Mouse (Mus musculus) neural tube, embryonic 14.5 days (tissue): ENCODE results near the gene Sorbs2. TPM values are rescaled to one million over a fixed set of nuclear protein-coding genes. Genes with fewer than 3 reads are reported as not detected.

Experiments used
- ATAC-seq: fragments of 200-750 bp; cut with Nextera tagmentation; 2 replicates; pipeline ENCODE4 v1.8.0; 2017; ENCODE audit warnings: low read depth, mild to moderate bottlenecking, moderate TSS enrichment, moderate library complexity
- H3K27ac ChIP-seq: fragments of 300-500 bp; sonication (generic); 2 replicates; pipeline ENCODE4 v1.5.1; 2014; ENCODE audit warnings: low read depth, mild to moderate bottlenecking, control low read depth, low read length, moderate library complexity, mixed read lengths
- H3K27me3 ChIP-seq: fragments of 300-500 bp; sonication (generic); 2 replicates; pipeline ENCODE4 v1.6.1; 2014; ENCODE audit warnings: low read length; ENCODE audit not compliant: control insufficient read depth, insufficient read depth
- H3K36me3 ChIP-seq: fragments of 300-500 bp; sonication (generic); 2 replicates; pipeline ENCODE4 v1.6.1; 2014; ENCODE audit warnings: low read length, mixed read lengths; ENCODE audit not compliant: control insufficient read depth, insufficient read depth
- H3K4me1 ChIP-seq: fragments of 300-500 bp; sonication (generic); 2 replicates; pipeline ENCODE4 v1.6.1; 2014; ENCODE audit warnings: low read length; ENCODE audit not compliant: control insufficient read depth, insufficient read depth
- H3K4me2 ChIP-seq: fragments of 300-500 bp; sonication (generic); 2 replicates; pipeline ENCODE4 v1.6.1; 2014; ENCODE audit warnings: mild to moderate bottlenecking, low read depth, low read length, control low read depth
- H3K4me3 ChIP-seq: fragments of 300-500 bp; sonication (generic); 2 replicates; pipeline ENCODE4 v1.5.1; 2014; ENCODE audit warnings: low read depth, low read length, control low read depth, mixed read lengths
- H3K9ac ChIP-seq: fragments of 300-500 bp; sonication (generic); replicated peaks from 2 replicates; pipeline ENCODE4 v1.6.1; 2014; ENCODE audit warnings: low read depth, mild to moderate bottlenecking, control low read depth, low read length, mixed read lengths
- H3K9me3 ChIP-seq: fragments of 300-500 bp; sonication (generic); 2 replicates; pipeline ENCODE4 v1.6.1; 2016; ENCODE audit warnings: low read length; ENCODE audit not compliant: control insufficient read depth
- WGBS: fragments of 180-500 bp; shearing (Covaris S2); extraction: QIAGEN DNeasy Blood & Tissue Kit; methylation state at CpG from one replicate; pipeline ENCODE4 v1.1.7; 2014; 5-methylcytosine and 5-hydroxymethylcytosine counted together
- polyA plus RNA-seq: library from polyadenylated mRNA; unstranded; fragments of >200 nt; fragmentation: Nextera tagmentation; extraction: Ambion mirVana; gene quantifications from 2 replicates; pipeline ENCODE4 v1.2.1, GENCODE M21; 2014

Sorbs2 gene
- polyA plus RNA-seq, 1 experiment from 2014 or later: 83.2 TPM

GRCm38 (mm10) chr8:45605419-45605818 is 97.8 kb downstream of the Sorbs2 start:
- H3K9ac ChIP-seq: no peak overlapping the region
- H3K27ac ChIP-seq: no peak overlapping the region
- no peak for ATAC-seq
- no peaks in the 10 kb centered on the region for H3K36me3 ChIP-seq
- no peak overlapping the region for H3K4me3 ChIP-seq
- no peak overlapping the region for H3K4me2 ChIP-seq
- WGBS: 86% methylated on average over 1 of the region's 1 CpGs
- no peaks in the 10 kb centered on the region for H3K27me3 ChIP-seq
- no peaks in the 10 kb centered on the region for H3K9me3 ChIP-seq
- H3K4me1 ChIP-seq: no peaks in the 10 kb centered on the region

DNA sequence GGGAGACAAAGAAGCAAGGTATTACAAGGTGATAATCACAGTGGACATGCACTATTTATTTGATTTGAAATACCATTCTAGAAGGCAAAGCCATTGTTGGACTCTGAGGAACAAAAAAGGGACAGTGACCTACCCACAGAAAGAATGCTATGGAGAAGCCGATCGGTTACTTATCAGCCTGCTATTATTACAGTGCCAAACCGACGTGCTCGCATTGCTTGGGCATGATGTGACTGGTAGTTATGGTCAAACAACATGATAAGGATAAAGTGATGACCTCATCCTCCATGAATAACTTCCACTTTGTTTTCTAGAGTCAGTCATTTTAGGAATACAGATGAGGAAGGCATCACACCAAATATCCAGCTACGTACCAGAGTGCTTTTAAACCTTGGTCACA is 99.4 kb downstream of the Sorbs2 start:
- H3K4me3 ChIP-seq: no peak overlapping the region
- no peaks in the 10 kb centered on the region for H3K4me1 ChIP-seq
- no peak for ATAC-seq
- H3K9ac ChIP-seq: no peak overlapping the region
- H3K9me3 ChIP-seq: no peaks in the 10 kb centered on the region
- no peaks in the 10 kb centered on the region for H3K36me3 ChIP-seq
- H3K27me3 ChIP-seq: no peaks in the 10 kb centered on the region
- no peak overlapping the region for H3K4me2 ChIP-seq
- 92% methylated on average over 6 of the region's 6 CpGs for WGBS
- no peak overlapping the region for H3K27ac ChIP-seq

GRCm38 (mm10) chr8:45608413-45608812 is 100.8 kb downstream of the Sorbs2 start:
- ATAC-seq: no peak
- WGBS: 88% methylated on average over 6 of the region's 6 CpGs
- H3K27me3 ChIP-seq: no peaks in the 10 kb centered on the region
- no peaks in the 10 kb centered on the region for H3K9me3 ChIP-seq
- no peak overlapping the region for H3K27ac ChIP-seq
- no peak overlapping the region for H3K4me2 ChIP-seq
- no peak overlapping the region for H3K4me3 ChIP-seq
- no peak overlapping the region for H3K9ac ChIP-seq
- H3K4me1 ChIP-seq: no peaks in the 10 kb centered on the region
- no peaks in the 10 kb centered on the region for H3K36me3 ChIP-seq

- Histone ChIP-seq H3K4me3 (no peak overlapping the region), H3K27me3 (no peaks in the 10 kb centered on the region), H3K9me3 (no peaks in the 10 kb centered on the region), H3K9ac (no peak overlapping the region), H3K4me2 (no peak overlapping the region), H3K36me3 (no peaks in the 10 kb centered on the region), H3K27ac (no peak overlapping the region), H3K4me1 (no peaks in the 10 kb centered on the region)
- no peak for ATAC-seq
- 46% methylated on average over 7 of the region's 7 CpGs for WGBS
Observed at GRCm38 (mm10) chr8:45610426-45611215, 103.0 kb downstream of the Sorbs2 start.

GRCm38 (mm10) chr8:45611320-45611719 is 103.7 kb downstream of the Sorbs2 start:
- no peaks in the 10 kb centered on the region for H3K4me1 ChIP-seq
- no peaks in the 10 kb centered on the region for H3K27me3 ChIP-seq
- ATAC-seq: no peak
- H3K36me3 ChIP-seq: no peaks in the 10 kb centered on the region
- H3K4me2 ChIP-seq: no peak overlapping the region
- no peak overlapping the region for H3K27ac ChIP-seq
- H3K4me3 ChIP-seq: no peak overlapping the region
- 84% methylated on average over 1 of the region's 1 CpGs for WGBS
- H3K9ac ChIP-seq: no peak overlapping the region
- H3K9me3 ChIP-seq: no peaks in the 10 kb centered on the region

- WGBS: 38% methylated on average over 5 of the region's 5 CpGs
- Histone ChIP-seq H3K27ac (no peak overlapping the region), H3K4me2 (no peak overlapping the region)
Observed at GRCm38 (mm10) chr8:45614610-45615009, 107.0 kb downstream of the Sorbs2 start.

DNA sequence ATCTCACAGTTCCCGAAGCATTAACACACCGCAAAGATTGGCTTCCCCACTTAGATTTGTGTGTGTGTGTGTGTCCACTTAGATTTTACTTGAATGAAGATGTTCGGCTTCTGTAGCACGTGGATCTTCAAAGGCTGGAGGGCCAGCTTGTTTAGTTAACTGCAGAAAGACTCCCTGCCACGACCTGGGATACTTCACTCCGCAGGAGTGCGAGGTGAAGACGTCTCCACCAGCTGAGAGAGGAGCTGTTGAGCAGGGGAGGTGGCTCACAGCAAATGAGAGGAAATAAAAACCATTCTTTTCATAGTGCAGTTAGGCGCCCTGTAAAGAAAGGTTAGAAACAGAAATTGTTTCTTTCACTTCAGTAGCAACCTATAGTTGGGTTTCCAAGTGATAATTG is 107.5 kb downstream of the Sorbs2 start:
- peak overlapping the region; percentile 0; the same call in 1 of the 2 replicates for H3K27ac ChIP-seq
- WGBS: 6% methylated on average over 9 of the region's 9 CpGs

More at GRCm38 (mm10) chr8:45614610-45615009, 107.0 kb downstream of the Sorbs2 start:
- H3K27me3 ChIP-seq: no peaks in the 10 kb centered on the region
- no peak overlapping the region for H3K4me3 ChIP-seq
- H3K36me3 ChIP-seq: no peaks in the 10 kb centered on the region
- no peak overlapping the region for H3K9ac ChIP-seq
- no peaks in the 10 kb centered on the region for H3K4me1 ChIP-seq
- ATAC-seq: 0 out of 2 replicates have a peak, but pooled peaks have one; percentile 1
- H3K9me3 ChIP-seq: no peaks in the 10 kb centered on the region

GRCm38 (mm10) chr8:45615551-45615950 is 108.0 kb downstream of the Sorbs2 start:
- H3K27me3 ChIP-seq: no peaks in the 10 kb centered on the region
- 42% methylated on average over 7 of the region's 7 CpGs for WGBS
- H3K36me3 ChIP-seq: no peaks in the 10 kb centered on the region
- ATAC-seq: peak; percentile 74
- no peak overlapping the region; the same call in 1 of the 2 replicates for H3K4me2 ChIP-seq
- H3K4me3 ChIP-seq: no peak overlapping the region
- no peaks in the 10 kb centered on the region for H3K9me3 ChIP-seq
- H3K4me1 ChIP-seq: no peaks in the 10 kb centered on the region
- H3K9ac ChIP-seq: no peak overlapping the region
- H3K27ac ChIP-seq: peak overlapping the region; percentile 0; the same call in 1 of the 2 replicates

More for the DNA sequence above, 107.5 kb downstream of the Sorbs2 start:
- H3K36me3 ChIP-seq: no peaks in the 10 kb centered on the region
- H3K9me3 ChIP-seq: no peaks in the 10 kb centered on the region
- ATAC-seq: peak; percentile 45
- no peaks in the 10 kb centered on the region for H3K27me3 ChIP-seq
- no peaks in the 10 kb centered on the region for H3K4me1 ChIP-seq
- H3K9ac ChIP-seq: no peak overlapping the region
- no peak overlapping the region for H3K4me2 ChIP-seq
- no peak overlapping the region for H3K4me3 ChIP-seq

DNA sequence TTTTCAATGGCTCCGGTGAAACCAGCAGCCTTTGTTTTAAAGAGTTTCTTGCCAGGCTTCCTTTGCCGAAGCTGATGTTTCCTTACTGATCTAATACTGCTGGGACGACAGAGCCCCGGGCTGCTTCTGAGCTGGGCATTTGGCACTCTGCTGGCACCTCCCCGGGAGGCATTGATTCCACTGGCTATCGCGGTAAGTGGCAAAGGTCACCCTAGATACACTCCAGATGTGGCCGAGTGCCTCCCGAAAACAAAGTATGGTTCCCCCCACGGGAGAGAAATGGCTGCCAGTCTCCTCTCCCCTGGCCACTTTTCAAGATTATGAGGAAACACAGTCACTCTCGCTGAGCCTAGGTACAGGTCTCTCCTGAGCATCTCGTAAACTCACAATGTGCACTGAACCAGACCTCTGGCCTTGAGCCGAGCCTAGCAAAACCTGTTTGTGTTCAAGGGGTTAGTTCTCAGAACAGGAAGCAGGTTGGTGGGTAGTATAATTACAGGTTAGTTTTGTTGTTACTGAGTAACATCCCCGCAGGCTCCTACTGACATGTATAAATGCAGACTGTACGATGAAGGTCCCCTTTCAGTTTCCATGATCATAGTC is 114.1 kb downstream of the Sorbs2 start:
- Histone ChIP-seq H3K9me3 (no peaks in the 10 kb centered on the region), H3K4me1 (no peaks in the 10 kb centered on the region), H3K27ac (no peak overlapping the region), H3K27me3 (no peaks in the 10 kb centered on the region), H3K36me3 (no peaks in the 10 kb centered on the region), H3K4me3 (no peak overlapping the region), H3K4me2 (no peak overlapping the region), H3K9ac (no peak overlapping the region)
- no peak for ATAC-seq
- 82% methylated on average over 15 of the region's 15 CpGs for WGBS
